Mouse (Mus musculus): ENCODE data around the gene Engase. TPM values are rescaled to one million over a fixed set of nuclear protein-coding genes. Genes with fewer than 3 reads are reported as not detected.

Engase gene
- polyA plus RNA-seq, 1 experiment from 2014 or later = 6.7 TPM

DNA sequence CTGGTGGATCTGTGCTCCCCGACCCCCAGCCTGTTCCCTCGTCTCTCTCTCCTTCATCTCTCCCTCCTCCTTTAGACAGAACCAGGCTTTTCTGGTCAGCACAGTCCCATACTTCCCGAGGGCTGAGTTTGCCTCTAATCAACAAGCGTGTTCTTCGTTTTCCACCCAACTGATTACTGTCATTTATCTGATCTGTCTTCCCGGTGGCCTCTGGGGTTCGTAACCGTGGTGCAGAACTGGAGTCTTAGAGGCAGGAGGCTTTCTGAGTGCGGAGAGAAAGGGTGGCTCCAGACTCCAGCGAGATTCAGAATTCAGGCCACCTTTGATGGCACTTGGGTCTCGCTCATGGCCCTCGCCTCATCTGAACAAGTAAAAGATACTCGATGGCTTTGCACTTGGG is 42.5 kb upstream of the Engase start:
- H3K9me3 ChIP-seq (ENCODE audit: control insufficient read depth, low read length) = no peaks in the 10 kb centered on the region
- peak overlapping the region; percentile 2; the same call in 1 of the 2 replicates for H3K9ac ChIP-seq (replicated peaks; ENCODE audit: low read depth, low read length)
- no peaks in the 10 kb centered on the region for H3K27me3 ChIP-seq (replicated peaks; ENCODE audit: control insufficient read depth, insufficient read depth, low read length)
- H3K27ac ChIP-seq (ENCODE audit: low read length) = no peak overlapping the region
- peaks cover 42% of the 10 kb centered on the region for H3K4me1 ChIP-seq (replicated peaks; ENCODE audit: control insufficient read depth, insufficient read depth, low read length)
- H3K4me2 ChIP-seq (ENCODE audit: low read length) = peak overlapping the region; percentile 34
- no peak for ATAC-seq
- H3K4me3 ChIP-seq (replicated peaks; ENCODE audit: low read length) = peak overlapping the region; percentile 18
- no peaks in the 10 kb centered on the region for H3K36me3 ChIP-seq (ENCODE audit: control insufficient read depth, insufficient read depth)
- 54% methylated on average over 13 of the region's 13 CpGs for WGBS

DNA sequence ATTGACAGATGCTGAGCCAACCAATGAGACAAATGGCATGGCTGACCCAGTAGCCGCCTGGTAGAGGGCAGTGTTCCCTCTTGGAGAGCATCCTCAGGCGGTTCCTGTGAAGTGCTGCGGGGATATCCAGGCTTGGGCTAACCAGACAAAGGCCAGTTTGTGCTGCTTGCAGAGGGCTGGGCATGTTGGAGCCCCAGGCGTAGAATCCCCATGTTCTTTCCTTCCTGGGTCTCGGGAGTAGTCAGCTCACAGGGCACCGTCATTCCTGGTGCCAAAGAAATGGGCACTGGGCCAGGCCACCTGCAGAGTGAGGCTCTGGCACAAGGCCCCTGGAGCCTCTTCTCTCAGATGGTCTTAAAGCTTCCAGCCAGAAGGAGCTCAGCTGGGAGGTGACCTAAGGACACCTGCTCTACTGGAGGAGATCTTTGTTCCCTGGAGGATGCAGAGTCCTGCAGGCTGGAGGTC is 40.1 kb upstream of the Engase start:
- Histone ChIP-seq H3K4me1 (replicated peaks; ENCODE audit: control insufficient read depth, insufficient read depth, low read length) (peaks cover 40% of the 10 kb centered on the region), H3K27me3 (replicated peaks; ENCODE audit: control insufficient read depth, insufficient read depth, low read length) (no peaks in the 10 kb centered on the region), H3K27ac (ENCODE audit: low read length) (0 out of 2 replicates have a peak overlapping the region, but pooled peaks have one; percentile 30), H3K36me3 (ENCODE audit: control insufficient read depth, insufficient read depth) (no peaks in the 10 kb centered on the region), H3K4me2 (ENCODE audit: low read length) (no peak overlapping the region), H3K4me3 (replicated peaks; ENCODE audit: low read length) (no peak overlapping the region), H3K9me3 (ENCODE audit: control insufficient read depth, low read length) (no peaks in the 10 kb centered on the region), H3K9ac (replicated peaks; ENCODE audit: low read depth, low read length) (no peak overlapping the region)
- 10% methylated on average over 6 of the region's 6 CpGs for WGBS
- peak; percentile 35; the same call in 1 of the 2 replicates for ATAC-seq

DNA sequence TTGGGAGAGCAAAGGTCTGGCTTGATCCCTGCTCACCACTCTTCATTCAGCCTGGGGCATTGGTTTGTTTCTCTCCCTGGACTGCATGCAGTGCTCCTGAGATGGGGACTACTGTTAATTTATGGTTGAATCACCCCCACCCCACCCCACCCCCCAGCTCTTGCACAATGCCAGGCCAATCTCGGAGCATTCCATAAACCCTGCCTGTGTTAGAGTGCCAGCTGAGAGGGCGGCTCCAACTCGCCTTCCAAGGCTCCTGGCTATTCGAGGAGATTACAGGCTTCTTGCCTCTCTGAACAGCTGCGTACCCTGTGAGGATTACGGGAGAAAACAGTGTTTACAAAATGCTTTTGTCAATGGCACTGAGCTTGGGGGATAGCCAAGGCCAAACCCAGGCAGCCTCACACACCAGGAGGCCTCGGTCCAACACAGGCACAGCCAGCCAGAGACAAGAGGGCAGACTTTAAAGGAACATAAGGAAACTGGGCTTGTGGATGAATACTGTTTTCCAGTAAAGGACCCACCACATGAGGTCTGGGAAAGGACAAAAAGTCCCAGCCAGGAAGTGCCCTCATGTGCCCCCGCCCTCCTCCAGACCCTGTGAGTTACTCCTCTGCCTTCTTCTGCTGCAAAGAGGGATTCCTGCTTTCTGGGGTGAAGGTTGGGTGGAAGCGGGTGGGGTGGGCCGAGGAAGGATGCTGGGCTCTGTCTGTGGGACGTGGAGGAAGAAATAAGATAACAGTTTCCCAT is 37.8 kb upstream of the Engase start:
- H3K27me3 ChIP-seq (replicated peaks; ENCODE audit: control insufficient read depth, insufficient read depth, low read length) = no peaks in the 10 kb centered on the region
- H3K9me3 ChIP-seq (ENCODE audit: control insufficient read depth, low read length) = no peaks in the 10 kb centered on the region
- H3K9ac ChIP-seq (replicated peaks; ENCODE audit: low read depth, low read length) = 0 out of 2 replicates have a peak overlapping the region, but pooled peaks have one; percentile 26
- H3K4me2 ChIP-seq (ENCODE audit: low read length) = no peak overlapping the region; the same call in 1 of the 2 replicates
- H3K4me3 ChIP-seq (replicated peaks; ENCODE audit: low read length) = no peak overlapping the region
- 13% methylated on average over 11 of the region's 11 CpGs for WGBS
- no peaks in the 10 kb centered on the region for H3K36me3 ChIP-seq (ENCODE audit: control insufficient read depth, insufficient read depth)
- peak overlapping the region; percentile 71 for H3K27ac ChIP-seq (ENCODE audit: low read length)
- peaks cover 33% of the 10 kb centered on the region for H3K4me1 ChIP-seq (replicated peaks; ENCODE audit: control insufficient read depth, insufficient read depth, low read length)
- peak; percentile 83 for ATAC-seq

DNA sequence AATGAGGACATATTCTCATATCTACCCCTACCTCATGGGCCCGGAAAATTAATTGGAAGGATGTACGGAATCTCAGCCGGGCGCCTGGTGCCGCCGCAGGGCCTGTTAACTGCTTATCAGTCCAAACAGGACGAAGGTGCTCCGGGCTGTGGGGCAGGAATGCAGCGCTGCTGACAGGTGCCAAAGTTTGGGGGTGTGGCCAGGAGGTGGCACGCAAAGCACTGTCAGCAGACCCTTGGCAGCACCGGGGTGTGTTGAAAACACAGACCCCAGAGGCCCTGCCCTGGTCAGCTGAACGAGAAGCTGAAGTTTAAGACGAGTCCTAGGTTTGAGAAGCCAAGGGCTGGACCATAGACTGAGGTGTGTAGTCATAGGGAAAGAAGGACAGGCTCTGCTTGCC is 33.9 kb upstream of the Engase start:
- no peak for ATAC-seq
- Histone ChIP-seq H3K4me1 (replicated peaks; ENCODE audit: control insufficient read depth, insufficient read depth, low read length) (peaks cover 18% of the 10 kb centered on the region), H3K4me3 (replicated peaks; ENCODE audit: low read length) (no peak overlapping the region), H3K27me3 (replicated peaks; ENCODE audit: control insufficient read depth, insufficient read depth, low read length) (no peaks in the 10 kb centered on the region), H3K4me2 (ENCODE audit: low read length) (no peak overlapping the region), H3K27ac (ENCODE audit: low read length) (no peak overlapping the region), H3K9ac (replicated peaks; ENCODE audit: low read depth, low read length) (no peak overlapping the region), H3K9me3 (ENCODE audit: control insufficient read depth, low read length) (no peaks in the 10 kb centered on the region), H3K36me3 (ENCODE audit: control insufficient read depth, insufficient read depth) (no peaks in the 10 kb centered on the region)
- 76% methylated on average over 13 of the region's 13 CpGs for WGBS

DNA sequence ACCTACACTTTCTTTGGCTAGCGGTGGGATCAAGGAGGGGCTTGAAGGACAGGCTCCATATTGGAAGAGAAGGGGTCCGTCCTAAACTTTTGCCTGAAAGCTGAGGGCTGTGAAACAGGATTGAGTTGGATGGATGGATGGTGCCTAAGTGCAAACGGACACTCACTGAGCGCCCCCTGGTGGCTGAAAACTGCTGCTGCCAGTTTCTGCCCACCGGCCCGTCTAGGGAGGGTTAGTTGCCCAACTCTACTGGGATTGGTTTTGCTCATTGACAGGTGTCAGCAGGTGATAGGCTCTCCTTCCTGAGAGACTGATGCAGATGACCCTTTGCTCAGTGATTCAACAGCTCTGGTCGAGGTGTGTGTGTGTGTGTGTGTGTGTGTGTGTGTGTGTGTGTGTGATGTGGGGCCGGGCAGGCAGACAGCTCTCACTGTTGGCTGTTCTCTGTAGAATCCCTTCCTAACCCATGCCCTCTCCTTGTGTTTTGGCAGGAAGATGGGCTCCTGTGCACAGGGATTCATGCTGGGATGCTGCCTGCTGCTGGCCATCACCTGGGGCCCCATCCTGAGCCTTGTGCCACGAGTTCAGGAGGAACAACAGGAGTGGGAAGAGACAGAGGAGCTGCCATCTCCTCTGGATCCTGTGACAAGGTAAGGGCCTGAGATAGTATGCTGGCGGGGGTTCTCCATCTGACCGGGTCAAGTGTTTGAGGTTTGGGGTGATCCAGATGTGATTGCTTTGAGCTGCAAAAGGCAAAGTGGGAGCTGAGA is 33.2 kb upstream of the Engase start:
- H3K27me3 ChIP-seq (replicated peaks; ENCODE audit: control insufficient read depth, insufficient read depth, low read length) = no peaks in the 10 kb centered on the region
- H3K9me3 ChIP-seq (ENCODE audit: control insufficient read depth, low read length) = no peaks in the 10 kb centered on the region
- H3K4me1 ChIP-seq (replicated peaks; ENCODE audit: control insufficient read depth, insufficient read depth, low read length) = peaks cover 11% of the 10 kb centered on the region
- no peaks in the 10 kb centered on the region for H3K36me3 ChIP-seq (ENCODE audit: control insufficient read depth, insufficient read depth)
- no peak overlapping the region for H3K4me2 ChIP-seq (ENCODE audit: low read length)
- no peak overlapping the region for H3K27ac ChIP-seq (ENCODE audit: low read length)
- 35% methylated on average over 11 of the region's 11 CpGs for WGBS
- H3K9ac ChIP-seq (replicated peaks; ENCODE audit: low read depth, low read length) = no peak overlapping the region
- ATAC-seq = no peak
- no peak overlapping the region for H3K4me3 ChIP-seq (replicated peaks; ENCODE audit: low read length)

DNA sequence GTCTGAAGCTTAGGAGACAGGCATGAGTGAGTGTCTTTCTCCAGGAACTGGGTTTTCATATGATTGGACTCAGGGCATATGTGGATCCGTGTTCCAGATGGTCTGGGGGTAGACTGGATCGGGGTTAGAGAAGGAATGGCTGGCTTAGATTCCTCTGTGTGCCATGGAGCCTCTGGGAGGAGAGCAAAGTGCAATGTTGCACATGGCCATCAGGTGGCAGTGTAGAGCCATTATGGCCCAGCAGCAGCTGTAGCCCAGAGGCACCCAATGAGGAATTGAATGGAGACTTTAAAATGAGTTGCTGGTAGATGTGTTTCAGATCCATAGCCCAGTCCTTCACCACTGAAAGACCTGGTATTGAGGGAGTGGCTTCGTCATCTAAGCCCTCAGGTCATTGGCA is 30.8 kb upstream of the Engase start:
- H3K36me3 ChIP-seq (ENCODE audit: control insufficient read depth, insufficient read depth) = no peaks in the 10 kb centered on the region
- ATAC-seq = peak; percentile 85
- no peak overlapping the region for H3K4me3 ChIP-seq (replicated peaks; ENCODE audit: low read length)
- no peaks in the 10 kb centered on the region for H3K4me1 ChIP-seq (replicated peaks; ENCODE audit: control insufficient read depth, insufficient read depth, low read length)
- no peaks in the 10 kb centered on the region for H3K9me3 ChIP-seq (ENCODE audit: control insufficient read depth, low read length)
- H3K4me2 ChIP-seq (ENCODE audit: low read length) = no peak overlapping the region
- 13% methylated on average over 3 of the region's 3 CpGs for WGBS
- H3K9ac ChIP-seq (replicated peaks; ENCODE audit: low read depth, low read length) = no peak overlapping the region
- H3K27me3 ChIP-seq (replicated peaks; ENCODE audit: control insufficient read depth, insufficient read depth, low read length) = no peaks in the 10 kb centered on the region
- no peak overlapping the region for H3K27ac ChIP-seq (ENCODE audit: low read length)

DNA sequence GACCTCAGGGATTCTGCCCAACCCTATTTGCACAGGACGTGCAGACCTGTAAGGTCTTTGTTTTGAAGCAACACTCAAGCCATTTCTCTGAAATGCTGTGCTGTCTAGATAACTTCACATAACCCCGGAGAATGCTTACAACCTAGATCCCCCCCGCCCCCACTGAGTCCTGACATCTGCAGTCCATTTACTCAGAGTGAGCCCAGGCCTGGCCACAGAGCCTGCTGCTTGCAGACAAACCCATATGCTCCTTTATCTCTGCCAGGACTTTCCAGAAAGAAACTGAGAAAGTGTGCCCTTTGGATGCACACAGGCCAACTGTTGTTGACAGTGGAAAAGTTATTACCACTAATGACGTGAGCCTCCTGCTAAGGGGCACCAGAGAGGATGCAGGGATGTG is 29.3 kb upstream of the Engase start:
- 66% methylated on average over 4 of the region's 4 CpGs for WGBS
- H3K27ac ChIP-seq (ENCODE audit: low read length) = no peak overlapping the region
- no peak overlapping the region for H3K4me2 ChIP-seq (ENCODE audit: low read length)
- H3K4me3 ChIP-seq (replicated peaks; ENCODE audit: low read length) = no peak overlapping the region
- H3K4me1 ChIP-seq (replicated peaks; ENCODE audit: control insufficient read depth, insufficient read depth, low read length) = no peaks in the 10 kb centered on the region
- H3K9ac ChIP-seq (replicated peaks; ENCODE audit: low read depth, low read length) = no peak overlapping the region
- no peaks in the 10 kb centered on the region for H3K9me3 ChIP-seq (ENCODE audit: control insufficient read depth, low read length)
- H3K27me3 ChIP-seq (replicated peaks; ENCODE audit: control insufficient read depth, insufficient read depth, low read length) = no peaks in the 10 kb centered on the region
- no peaks in the 10 kb centered on the region for H3K36me3 ChIP-seq (ENCODE audit: control insufficient read depth, insufficient read depth)
- ATAC-seq = no peak

DNA sequence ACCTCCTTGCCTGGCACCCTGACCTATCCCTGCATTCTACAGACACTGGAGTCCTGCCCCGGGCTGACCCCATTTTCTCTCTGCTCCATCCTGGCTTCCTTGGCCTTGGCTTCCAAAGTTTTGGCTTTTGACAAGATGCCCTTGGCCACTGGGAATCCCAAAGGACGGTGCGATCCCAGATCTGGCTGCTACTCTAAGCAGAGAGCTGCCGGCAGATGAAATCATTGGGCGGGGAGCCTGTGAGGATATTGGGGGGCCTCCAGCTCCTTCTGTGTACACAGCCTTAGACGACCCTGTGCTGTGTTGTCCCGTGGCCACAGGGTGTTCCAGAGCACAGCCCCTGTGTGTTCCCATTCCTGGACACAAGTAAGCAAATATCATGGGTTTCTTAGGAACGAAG is 28.2 kb upstream of the Engase start:
- no peaks in the 10 kb centered on the region for H3K36me3 ChIP-seq (ENCODE audit: control insufficient read depth, insufficient read depth)
- no peaks in the 10 kb centered on the region for H3K9me3 ChIP-seq (ENCODE audit: control insufficient read depth, low read length)
- H3K4me2 ChIP-seq (ENCODE audit: low read length) = no peak overlapping the region
- H3K4me1 ChIP-seq (replicated peaks; ENCODE audit: control insufficient read depth, insufficient read depth, low read length) = no peaks in the 10 kb centered on the region
- ATAC-seq = no peak
- no peaks in the 10 kb centered on the region for H3K27me3 ChIP-seq (replicated peaks; ENCODE audit: control insufficient read depth, insufficient read depth, low read length)
- no peak overlapping the region for H3K27ac ChIP-seq (ENCODE audit: low read length)
- H3K9ac ChIP-seq (replicated peaks; ENCODE audit: low read depth, low read length) = no peak overlapping the region
- 82% methylated on average over 8 of the region's 8 CpGs for WGBS
- no peak overlapping the region for H3K4me3 ChIP-seq (replicated peaks; ENCODE audit: low read length)

DNA sequence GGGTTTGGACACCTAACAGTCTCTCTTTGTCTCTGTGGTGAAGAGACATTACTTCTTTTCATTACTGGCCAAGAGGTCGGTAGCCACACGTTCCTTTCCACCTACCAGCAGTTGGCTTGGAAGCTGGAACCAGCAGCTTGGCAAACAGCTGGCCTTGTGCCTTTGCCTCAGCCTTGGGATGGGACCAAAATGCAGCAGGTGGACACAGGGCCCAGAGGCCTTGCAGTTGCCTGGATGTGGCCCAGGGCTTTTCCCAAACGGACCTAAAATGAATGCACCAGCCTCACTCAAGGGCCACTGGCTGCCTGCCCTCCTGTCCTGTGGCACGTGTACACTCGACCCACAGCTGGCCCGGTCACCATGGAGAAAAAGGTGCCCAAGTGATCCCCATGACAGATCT is 25.4 kb upstream of the Engase start:
- Histone ChIP-seq H3K9ac (replicated peaks; ENCODE audit: low read depth, low read length) (no peak overlapping the region), H3K9me3 (ENCODE audit: control insufficient read depth, low read length) (no peaks in the 10 kb centered on the region), H3K36me3 (ENCODE audit: control insufficient read depth, insufficient read depth) (no peaks in the 10 kb centered on the region), H3K4me1 (replicated peaks; ENCODE audit: control insufficient read depth, insufficient read depth, low read length) (no peaks in the 10 kb centered on the region), H3K4me3 (replicated peaks; ENCODE audit: low read length) (no peak overlapping the region), H3K4me2 (ENCODE audit: low read length) (no peak overlapping the region), H3K27ac (ENCODE audit: low read length) (no peak overlapping the region), H3K27me3 (replicated peaks; ENCODE audit: control insufficient read depth, insufficient read depth, low read length) (no peaks in the 10 kb centered on the region)
- WGBS = 85% methylated on average over 6 of the region's 6 CpGs
- ATAC-seq = no peak

Measured in forebrain, embryonic 16.5 days (tissue).